8 mouse cellular contexts compared by ENCODE assay signal in genomic region chr6:38551062-38551988, GRCm38 (mm10). TPM values are rescaled to one million over a fixed set of nuclear protein-coding genes. Genes with fewer than 3 reads are reported as not detected.
A peak's percentile ranks its signal among the peaks of the same experiment; 100 is the strongest.
DNase-seq lines count a peak whose midpoint lies in the region; ATAC-seq lines count a peak whose summit lies in the region.

TSS of gene Luc7l2 (plus strand) at chr6:38551334.

- ATAC-seq in megakaryocyte progenitor cell, adult 5-6 weeks (replicated peaks; ENCODE audit: poor library complexity), result peak; percentile 78

- DNase-seq in adipocyte (ENCODE audit: low spot score), result peak; percentile 99
- DNase-seq in embryo, embryonic 10 days (ENCODE audit: low spot score), result peak; percentile 99
- peak; percentile 96 for DNase-seq in gastrocnemius, postnatal 10 days
- DNase-seq in induced T-regulatory cell, adult 2 months (ENCODE audit: low read depth), result peak; percentile 98
- peak; percentile 90 to 95 for DNase-seq in left cerebral cortex, adult 9 months (ENCODE audit: low spot score in 2 of 2)
- DNase-seq in right cerebral cortex, postnatal 14 days, result peak; percentile 98
- peak; percentile 84 to 95 for DNase-seq in urinary bladder, postnatal 36 days (ENCODE audit: low spot score in 2 of 2)

RNA-seq across cellular contexts. Expression of gene Luc7l2, which starts in this region (rescaled TPM):
- 100 to 1,000 TPM; 113 to 137 TPM for total RNA-seq in gastrocnemius, postnatal 10 days (2021)
- 183 and 193 TPM in 2 replicates for total RNA-seq in megakaryocyte progenitor cell, adult 5-6 weeks (2015)
- total RNA-seq in megakaryocyte progenitor cell, adult 5-6 weeks (2017), result 181 and 264 TPM in 2 replicates

Comparison
In these comparisons a context has a peak if more than half of its experiments do, and no peak if none do; other contexts are left out.
1. Peak in every context shown above with its lines: DNase-seq and ATAC-seq.